In the genomic region with DNA sequence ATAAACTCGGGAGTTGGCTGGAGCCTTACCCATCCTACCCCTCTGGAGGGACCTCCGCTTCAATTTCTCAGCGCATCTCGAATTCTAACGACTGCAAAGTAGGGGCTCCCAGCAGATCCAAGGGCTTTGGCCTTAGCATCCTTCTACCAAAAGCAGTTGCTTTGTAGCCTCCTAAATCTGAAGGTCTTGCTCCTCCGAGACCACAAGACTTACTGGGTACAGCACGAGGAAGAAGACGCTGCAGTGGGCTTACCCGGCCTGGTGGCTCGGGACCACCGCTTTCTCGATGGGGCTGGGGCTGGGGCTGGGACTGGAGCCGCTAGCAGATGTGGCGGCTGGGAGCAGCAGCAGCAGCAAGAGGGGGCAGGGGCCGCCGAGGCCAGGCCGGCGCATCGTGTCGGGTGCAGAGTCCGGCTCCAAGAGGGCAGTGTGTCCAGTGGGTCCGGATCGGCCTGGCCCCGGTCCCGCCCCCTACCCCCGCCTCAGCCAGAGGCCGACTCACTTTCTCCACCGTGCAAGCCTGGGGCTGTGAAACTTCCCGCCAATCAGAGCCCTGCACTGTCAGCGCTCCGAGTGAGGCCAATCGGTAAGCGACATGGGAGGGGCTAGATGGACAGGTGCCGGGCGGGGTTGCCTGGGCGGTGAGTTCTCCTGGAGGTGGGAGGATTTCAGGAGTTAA, we compare ENCODE assay signal across 8 mouse cellular contexts. TPM values are rescaled to one million over a fixed set of nuclear protein-coding genes. Genes with fewer than 3 reads are reported as not detected.
DNase-seq lines count a peak whose midpoint lies in the region; ATAC-seq and TF ChIP-seq lines count a peak whose summit lies in the region.

A gene (minus strand): TSS at position 518 of the 679 bp plus-strand sequence.

- DNase-seq in lung, adult 2 months: peak; percentile 49
- DNase-seq in lung, postnatal 25 days (ENCODE audit: low spot score): no peak
- peak; percentile 85 for DNase-seq in embryo, embryonic 10 days (ENCODE audit: low spot score)
- peak in 1 of 2 experiments; percentile 27 for DNase-seq in heart, adult 2 months
- peak; percentile 79 to 85 for DNase-seq in kidney, adult 8-10 months

- H3K27me3 ChIP-seq in heart, adult 2 months (ENCODE audit: control insufficient read depth, insufficient read depth, low read length): peaks cover 11% of the 10 kb centered on the region; the same call in 1 of the 2 replicates
- H3K27me3 ChIP-seq in liver, embryonic 12.5 days (replicated peaks): peaks cover 83% of the 10 kb centered on the region

- WGBS in lung, adult 2 months: 4% methylated on average over 36 of the region's 36 CpGs
- 5% methylated on average over 36 of the region's 36 CpGs for WGBS in heart, adult 2 months
- 2% methylated on average over 36 of the region's 36 CpGs for WGBS in liver, embryonic 12.5 days (ENCODE audit: insufficient replicate concordance)
- WGBS in olfactory bulb, adult 2 months: 19% methylated on average over 36 of the region's 36 CpGs

- TF ChIP-seq POLR2A in lung, adult 2 months (IDR thresholded peaks at IDR 0.05; ENCODE audit: borderline replicate concordance, extremely low read depth, low read depth, low read length): no peak
- TF ChIP-seq POLR2A in heart, adult 2 months (IDR thresholded peaks at IDR 0.05; ENCODE audit: insufficient read depth, low read depth, low read length): no peak
- no peak for TF ChIP-seq POLR2A in olfactory bulb, adult 2 months (IDR thresholded peaks at IDR 0.05; ENCODE audit: insufficient read depth, low read depth, low read length)

- H3K36me3 ChIP-seq in heart, adult 2 months (ENCODE audit: control insufficient read depth, insufficient read depth, low read length): no peaks in the 10 kb centered on the region
- H3K36me3 ChIP-seq in liver, embryonic 12.5 days: peaks cover 6% of the 10 kb centered on the region

- H3K4me3 ChIP-seq in lung, adult 2 months (replicated peaks; ENCODE audit: extremely low read depth, low read depth, low read length): no peak within 1 kb of the TSS
- H3K4me3 ChIP-seq in heart, adult 2 months: no peak within 1 kb of the TSS
- H3K4me3 ChIP-seq in liver, embryonic 12.5 days: peak within 1 kb of the TSS; percentile 33
- H3K4me3 ChIP-seq in olfactory bulb, adult 2 months (ENCODE audit: insufficient read depth, low read depth, low read length): peak within 1 kb of the TSS; percentile 34

- H3K79me2 ChIP-seq in heart, adult 2 months (replicated peaks; ENCODE audit: control insufficient read depth, insufficient read depth, low read length): no peaks in the 10 kb centered on the region

- no peak within 1 kb of the TSS for H3K27ac ChIP-seq in heart, adult 2 months
- H3K27ac ChIP-seq in liver, embryonic 12.5 days: no peak within 1 kb of the TSS
- no peak within 1 kb of the TSS for H3K27ac ChIP-seq in olfactory bulb, adult 2 months (ENCODE audit: insufficient read depth, low read depth, low read length)

- 0 out of 2 replicates have a peak within 1 kb of the TSS, but pooled peaks have one; percentile 19 for H3K9ac ChIP-seq in heart, adult 2 months (ENCODE audit: low read depth, low read length)
- no peak within 1 kb of the TSS for H3K9ac ChIP-seq in liver, embryonic 12.5 days

- H3K9me3 ChIP-seq in liver, embryonic 12.5 days (replicated peaks): no peaks in the 10 kb centered on the region

- H3K4me1 ChIP-seq in lung, adult 2 months (ENCODE audit: control insufficient read depth, insufficient read depth, low read length): no peaks in the 10 kb centered on the region; the same call in 1 of the 2 replicates
- peaks cover 2% of the 10 kb centered on the region; the same call in 1 of the 2 replicates for H3K4me1 ChIP-seq in heart, adult 2 months (ENCODE audit: control insufficient read depth, insufficient read depth, low read length)
- H3K4me1 ChIP-seq in liver, embryonic 12.5 days: peaks cover 41% of the 10 kb centered on the region
- H3K4me1 ChIP-seq in olfactory bulb, adult 2 months (ENCODE audit: control insufficient read depth, insufficient read depth, low read length): peaks cover 43% of the 10 kb centered on the region

- intact Hi-C loops in heart, adult 2 months (cut with DNase I): loop anchor here (2.0 to 5.0 kb wide), 4 partner anchors 23 to 350 kb away; a partner anchor contains a TSS

- no peak for TF ChIP-seq EP300 in heart, adult 2 months (IDR thresholded peaks at IDR 0.05; ENCODE audit: insufficient read depth, low read depth, low read length)

- peak within 1 kb of the TSS; percentile 51 for H3K4me2 ChIP-seq in liver, embryonic 12.5 days

- TF ChIP-seq CTCF in lung, adult 2 months (IDR thresholded peaks at IDR 0.05; ENCODE audit: insufficient read depth, low read length): no peak
- TF ChIP-seq CTCF in heart, adult 2 months (IDR thresholded peaks at IDR 0.05): no peak
- TF ChIP-seq CTCF in olfactory bulb, adult 2 months (IDR thresholded peaks at IDR 0.05; ENCODE audit: insufficient read depth, low read depth, low read length): no peak

- peak; percentile 71 for ATAC-seq in liver, embryonic 12.5 days
- no peak for ATAC-seq in inflammation-experienced regulatory T-cells, adult 6 months

RNA-seq across cellular contexts. Expression of the gene that starts here (rescaled TPM):
- polyA plus RNA-seq in lung, adult 2 months (2012; rRNA removed): 496 and 612 TPM in 2 replicates
- total RNA-seq in heart, adult 2 months (2021): 100 to 1,000 TPM; 187 to 221 TPM
- polyA plus RNA-seq in heart, adult 2 months (2012; rRNA removed): 349 and 374 TPM in 2 replicates
- polyA plus RNA-seq in liver, embryonic 12.5 days (2016; fragmentation: Nextera tagmentation; extraction: Ambion mirVana): 5.7 TPM in 2 replicates
- polyA plus RNA-seq in olfactory bulb, adult 2 months (2012; ENCODE audit: insufficient read depth, insufficient read length, low replicate concordance, missing spikeins): not detected in 2 replicates
- 1 to 10 TPM in 1 of 3 experiments, under 1 TPM in 2; 0.45 to 1.2 (median 0.50) TPM for polyA plus RNA-seq in inflammation-experienced regulatory T-cells, adult 6 months (2017; shearing (Covaris generic))

Comparison
In these comparisons a context has a peak if more than half of its experiments do, and no peak if none do; other contexts are left out.
1. RNA of the gene that starts here (polyA plus RNA-seq): 496 to 612 TPM in lung, adult 2 months and 349 to 374 TPM in heart, adult 2 months; 5.7 TPM in liver, embryonic 12.5 days, 0.45 to 1.2 TPM in inflammation-experienced regulatory T-cells, adult 6 months and not detected in olfactory bulb, adult 2 months; every median in the first group is over 10 times any median in the second.
2. H3K4me3 ChIP-seq: peak in liver, embryonic 12.5 days (single experiment) and olfactory bulb, adult 2 months (single experiment); none in lung, adult 2 months (single experiment) and heart, adult 2 months (single experiment).